Mouse (Mus musculus): ENCODE data around the gene Trit1.

Gene Trit1

GRCm38 (mm10) chr4:123050681-123051211 is 34.3 kb downstream of the Trit1 start:
- peak; percentile 13 to 29 for DNase-seq

GRCm38 (mm10) chr4:123053179-123053578 is 36.8 kb downstream of the Trit1 start:
- no peak for DNase-seq

- no peak for DNase-seq
These were observed 37.9 kb downstream of the Trit1 start for GRCm38 (mm10) chr4:123054172-123054790.

GRCm38 (mm10) chr4:123056560-123057109 is 40.2 kb downstream of the Trit1 start:
- DNase-seq, result no peak

DNA sequence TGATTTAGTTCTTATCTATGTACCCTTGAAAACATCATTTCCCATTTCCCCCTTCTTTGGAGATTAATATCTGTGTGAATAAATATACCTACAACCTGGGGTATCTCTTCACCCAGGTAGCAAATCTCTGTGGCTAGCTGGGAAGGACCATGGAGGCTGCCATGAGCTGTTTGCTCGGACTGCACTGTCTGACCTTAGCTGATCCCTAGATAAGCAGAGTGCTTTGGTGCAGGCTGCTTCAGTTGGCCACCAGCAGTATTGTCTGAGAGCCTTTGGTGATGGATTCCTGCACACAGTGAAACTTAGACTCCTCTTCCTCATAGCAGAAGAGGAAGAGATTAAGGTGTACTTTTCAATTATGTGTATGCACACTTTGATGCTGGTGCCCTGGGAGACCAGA is 41.6 kb downstream of the Trit1 start:
- no peak for DNase-seq

DNA sequence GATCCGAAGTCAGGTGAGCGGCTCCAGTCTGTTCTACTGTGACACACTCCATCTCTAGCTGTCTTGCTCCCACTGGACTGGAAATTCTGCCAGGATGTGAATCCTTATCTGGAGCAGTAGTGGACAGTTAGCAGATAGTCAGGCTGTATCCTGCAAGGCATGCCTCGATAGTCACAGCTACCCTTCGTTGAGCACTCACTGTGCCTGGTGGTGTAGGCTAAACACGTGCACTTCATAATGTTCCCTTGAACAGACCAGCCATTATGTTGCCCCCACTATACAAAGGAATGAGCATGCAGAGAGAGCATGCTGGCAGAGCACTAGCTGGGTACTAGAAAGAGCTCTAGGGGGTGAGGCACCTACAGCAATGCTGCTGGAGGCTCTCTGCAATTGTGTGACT is 45.3 kb downstream of the Trit1 start:
- DNase-seq, result no peak

DNA sequence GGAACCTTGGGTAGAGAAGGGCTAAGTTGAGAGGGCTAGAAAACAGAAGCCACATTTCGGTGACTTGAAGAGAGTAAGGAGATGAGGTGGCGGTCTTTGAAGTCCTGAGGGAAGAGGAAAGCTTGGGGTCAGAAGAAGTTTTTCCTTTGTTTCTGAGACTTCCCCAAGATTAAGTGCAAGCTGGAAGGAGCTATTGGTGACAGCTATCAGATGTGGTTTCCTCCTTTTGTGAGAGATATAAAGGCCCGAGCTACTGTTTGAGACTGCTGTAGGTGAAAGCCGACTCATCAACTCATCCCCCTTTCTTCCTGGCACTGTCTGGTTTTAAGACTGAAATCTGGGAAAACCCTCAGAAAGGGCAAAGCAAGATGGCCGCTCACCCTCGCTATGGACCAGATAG is 52.2 kb downstream of the Trit1 start:
- DNase-seq, result no peak

DNA sequence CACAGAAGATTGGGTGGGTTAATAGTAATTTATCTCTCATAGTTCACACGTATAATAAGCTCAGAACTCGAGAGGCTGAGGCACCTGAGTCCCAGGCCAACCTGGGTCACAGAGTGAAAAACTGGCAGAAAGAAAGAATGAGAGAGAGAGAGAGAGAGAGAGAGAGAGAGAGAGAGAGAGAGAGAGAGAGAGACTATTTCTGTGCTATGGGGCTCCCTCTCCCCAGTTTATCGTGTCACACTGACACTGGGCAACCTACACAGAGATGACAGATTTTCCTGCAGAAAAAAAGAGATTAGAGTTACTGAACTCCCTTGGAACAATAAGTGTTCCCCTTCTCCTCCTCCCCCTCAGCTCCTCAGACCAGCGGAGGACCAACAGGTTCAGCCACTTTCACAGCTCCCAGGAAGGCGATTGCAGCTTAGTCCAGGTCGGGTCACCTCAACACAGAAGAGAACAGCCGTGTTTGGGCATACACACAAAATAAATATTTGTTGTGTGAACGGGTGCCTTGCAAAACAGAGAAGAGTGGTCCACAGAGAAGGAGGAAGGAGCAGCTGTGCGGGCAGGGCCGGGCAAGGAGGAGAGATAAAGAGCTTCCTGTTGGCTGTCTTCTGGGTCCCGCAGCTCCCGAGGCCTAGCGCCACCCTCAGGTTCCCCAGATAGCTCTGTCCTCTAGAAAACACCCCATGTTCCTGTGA is 55.0 kb downstream of the Trit1 start:
- DNase-seq, result peak; percentile 50 to 52

GRCm38 (mm10) chr4:123076928-123077327 is 60.5 kb downstream of the Trit1 start:
- no peak for DNase-seq

- no peak for DNase-seq
These were observed 61.8 kb downstream of the Trit1 start for GRCm38 (mm10) chr4:123078231-123078630.

DNA sequence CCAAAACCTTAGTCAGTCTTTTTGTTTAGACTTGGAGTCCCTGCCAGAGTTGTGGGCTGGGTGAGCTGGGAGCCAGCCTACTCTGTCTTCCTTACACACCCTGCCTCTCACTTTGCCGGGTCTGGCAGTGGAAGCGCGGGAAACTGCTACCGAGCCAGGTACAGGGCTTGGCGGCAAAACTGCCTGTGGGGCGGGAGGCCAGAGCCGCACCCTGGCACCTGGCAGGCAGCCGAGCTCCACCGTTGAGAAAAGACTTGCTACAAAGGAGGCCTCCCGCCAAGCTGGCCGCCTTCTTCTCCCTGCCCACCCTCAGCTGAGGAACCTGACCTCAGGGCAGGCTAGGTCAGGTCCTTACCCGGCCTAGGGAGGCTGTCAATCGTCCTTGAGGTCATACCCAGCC is 64.4 kb downstream of the Trit1 start:
- DNase-seq, result no peak

- peak; percentile 58 to 61 for DNase-seq
These were observed 66.1 kb downstream of the Trit1 start for GRCm38 (mm10) chr4:123082283-123083163.

DNA sequence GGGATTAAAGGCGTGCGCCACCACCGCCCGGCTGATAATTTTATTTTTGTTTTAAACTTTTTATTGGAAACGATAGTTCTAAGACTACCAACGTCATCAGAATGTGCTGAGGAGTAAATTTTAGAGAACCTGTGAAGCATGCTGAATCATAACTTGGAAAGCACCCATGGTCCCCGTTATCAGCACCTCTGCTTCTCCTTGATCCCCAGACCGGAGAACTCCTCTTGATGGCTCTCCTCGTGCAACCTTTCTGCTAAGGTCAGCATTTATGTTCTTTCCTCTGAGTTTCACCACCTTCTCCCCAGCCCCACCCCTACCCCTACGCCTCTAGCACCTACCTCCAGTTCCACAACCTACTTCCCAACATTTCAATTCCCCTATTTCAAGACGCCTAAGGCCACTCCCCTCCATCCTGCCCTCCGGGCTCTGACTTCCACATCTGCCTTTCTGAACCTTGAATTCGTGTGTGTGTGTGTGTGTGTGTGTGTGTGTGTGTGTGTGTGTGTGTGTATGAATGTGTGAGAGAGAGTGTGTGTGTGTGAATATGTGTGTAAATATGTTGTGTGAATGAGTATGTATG is 67.0 kb downstream of the Trit1 start:
- no peak for DNase-seq

GRCm38 (mm10) chr4:123085290-123085689 is 68.9 kb downstream of the Trit1 start:
- DNase-seq, result no peak

GRCm38 (mm10) chr4:123086381-123086780 is 70.0 kb downstream of the Trit1 start:
- no peak for DNase-seq

DNA sequence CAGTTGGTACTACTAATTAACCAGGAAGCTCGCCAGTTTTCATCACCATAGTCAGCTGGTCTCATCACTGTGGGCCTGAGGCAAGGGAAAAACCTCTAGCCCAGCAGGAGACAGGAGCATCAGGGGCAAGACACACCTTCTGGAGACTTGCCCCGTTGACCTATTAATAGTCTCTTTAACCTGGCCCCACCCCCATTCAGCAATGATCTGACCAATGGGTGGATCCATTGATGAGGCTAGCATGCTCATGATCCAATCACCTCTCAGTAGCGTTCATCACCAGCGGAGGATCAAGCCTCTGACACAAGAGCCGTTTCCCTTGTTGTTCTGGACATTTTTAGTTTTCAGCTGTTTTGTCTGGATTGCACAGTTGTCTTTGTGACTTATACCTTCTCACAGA is 76.2 kb downstream of the Trit1 start:
- no peak for DNase-seq

DNA sequence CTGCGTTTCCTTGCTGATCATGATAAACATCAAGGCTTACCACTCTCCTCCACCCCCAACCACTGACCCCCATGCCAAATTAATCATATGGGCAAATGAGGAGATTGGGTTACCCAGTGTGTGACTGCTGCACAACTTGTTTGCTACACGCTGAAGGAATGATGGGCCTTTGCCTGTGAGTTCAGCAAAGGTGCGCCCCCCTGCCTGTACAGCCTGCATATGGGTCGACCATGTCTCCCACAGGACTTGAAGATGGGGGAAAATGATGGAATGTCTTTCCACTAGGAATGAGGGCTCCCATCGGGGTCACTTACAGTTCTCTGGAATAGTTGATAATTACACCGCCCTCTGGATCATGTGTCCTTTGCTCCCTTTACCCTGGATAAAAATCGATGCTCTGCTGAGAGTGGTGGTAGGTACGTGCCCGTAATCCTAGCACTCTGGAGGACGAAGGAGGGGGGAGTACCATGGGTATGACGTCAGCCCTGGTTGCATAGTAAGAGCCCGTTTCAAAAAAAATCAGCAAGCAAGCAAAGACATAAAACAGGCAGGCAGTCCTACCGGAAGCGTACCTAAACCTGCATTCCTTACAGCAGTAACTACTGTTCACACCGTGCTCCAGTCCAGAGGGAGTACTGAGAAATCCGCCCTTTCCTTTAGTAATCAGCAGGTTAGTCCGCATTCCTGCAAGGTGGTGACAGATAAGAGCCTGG is 76.8 kb downstream of the Trit1 start:
- DNase-seq, result no peak

GRCm38 (mm10) chr4:123093869-123094268 is 77.5 kb downstream of the Trit1 start:
- DNase-seq, result no peak

Data from thymus, postnatal 36 days (tissue).